Mouse (Mus musculus) forebrain, postnatal 0 days (tissue): ENCODE data around the gene Flnb. TPM values are rescaled to one million over a fixed set of nuclear protein-coding genes. Genes with fewer than 3 reads are reported as not detected.

Source experiments
- ATAC-seq: fragments of 200-750 bp; cut with Nextera tagmentation; 2 replicates; pipeline ENCODE4 v1.8.0; 2017; ENCODE audit warnings: mild to moderate bottlenecking, moderate library complexity
- DNase-seq: peaks from one replicate; pipeline ENCODE4 v3.0.0-alpha.2; 2015
- H3K27ac ChIP-seq: fragments of 300-500 bp; sonication (generic); 2 replicates; pipeline ENCODE4 v1.5.1; 2014; ENCODE audit warnings: low read depth, mild to moderate bottlenecking, antibody characterized with exemption, low read length, moderate library complexity, mixed read lengths
- H3K27me3 ChIP-seq: fragments of 300-500 bp; sonication (generic); 2 replicates; pipeline ENCODE4 v1.6.1; 2014; ENCODE audit warnings: mild to moderate bottlenecking, low read length, mixed read lengths; ENCODE audit not compliant: insufficient read depth
- H3K36me3 ChIP-seq: fragments of 300-500 bp; sonication (generic); 2 replicates; pipeline ENCODE4 v1.6.1; 2014; ENCODE audit warnings: mild to moderate bottlenecking, moderate library complexity; ENCODE audit not compliant: insufficient read depth
- H3K4me1 ChIP-seq: fragments of 300-500 bp; sonication (generic); 2 replicates; pipeline ENCODE4 v1.6.1; 2014; ENCODE audit warnings: antibody characterized with exemption; ENCODE audit not compliant: insufficient read depth
- H3K4me2 ChIP-seq: fragments of 300-500 bp; sonication (generic); 2 replicates; pipeline ENCODE4 v1.6.1; 2014; ENCODE audit warnings: low read depth, mild to moderate bottlenecking, moderate library complexity
- H3K4me3 ChIP-seq: fragments of 300-500 bp; sonication (generic); 2 replicates; pipeline ENCODE4 v1.5.1; 2014; ENCODE audit warnings: low read depth, low read length, mixed read lengths
- H3K9ac ChIP-seq: fragments of 300-500 bp; sonication (generic); 2 replicates; pipeline ENCODE4 v1.6.1; 2014; ENCODE audit warnings: mild to moderate bottlenecking
- H3K9me3 ChIP-seq: fragments of 300-500 bp; sonication (generic); 2 replicates; pipeline ENCODE4 v1.6.1; 2016; ENCODE audit warnings: low read length
- CTCF ChIP-seq: sonication (generic); IDR thresholded peaks from 2 replicates; pipeline ENCODE4 v1.5.1; 2016; ENCODE audit warnings: antibody characterized with exemption, control low read depth, low read depth
- WGBS: fragments of 180-500 bp; shearing (Covaris S2); extraction: QIAGEN DNeasy Blood & Tissue Kit; methylation state at CpG from one replicate; pipeline ENCODE4 v1.1.7; 2014; 5-methylcytosine and 5-hydroxymethylcytosine counted together
- polyA plus RNA-seq: library from polyadenylated mRNA; unstranded; fragments of >200 nt; fragmentation: Nextera tagmentation; extraction: Ambion mirVana; gene quantifications from 2 replicates; pipeline ENCODE4 v1.2.1, GENCODE M21; 2015
- total RNA-seq: library from RNA; depleted of rRNA; stranded (reverse); fragments of >200 nt; gene quantifications from 2 replicates; pipeline ENCODE4 v1.2.3, GENCODE M21; 2014

The Flnb gene
- total and polyA plus RNA-seq, 2 experiments from 2014 or later: 2.3 to 22.5 TPM

- H3K9me3 ChIP-seq: no peaks in the 10 kb centered on the region
- no peak overlapping the region for H3K9ac ChIP-seq
- H3K36me3 ChIP-seq: no peaks in the 10 kb centered on the region
- peaks cover 7% of the 10 kb centered on the region; the same call in 1 of the 2 replicates for H3K4me1 ChIP-seq
- DNase-seq (no peak), ATAC-seq (no peak)
- H3K4me3 ChIP-seq: no peak overlapping the region
- H3K4me2 ChIP-seq: no peak overlapping the region
- 60% methylated on average over 15 of the region's 15 CpGs for WGBS
- no peak for TF ChIP-seq CTCF
- H3K27me3 ChIP-seq: no peaks in the 10 kb centered on the region
- no peak overlapping the region for H3K27ac ChIP-seq
Observed at GRCm38 (mm10) chr14:7842631-7843332, 25.0 kb downstream of the Flnb start.

- ATAC-seq: no peak
- no peak overlapping the region for H3K4me2 ChIP-seq
- H3K4me3 ChIP-seq: no peak overlapping the region
- TF ChIP-seq CTCF: no peak
- no peak overlapping the region for H3K9ac ChIP-seq
- H3K9me3 ChIP-seq: no peaks in the 10 kb centered on the region
- H3K27ac ChIP-seq: no peak overlapping the region
- no peak for DNase-seq
- peaks cover 7% of the 10 kb centered on the region; the same call in 1 of the 2 replicates for H3K4me1 ChIP-seq
- no peaks in the 10 kb centered on the region for H3K27me3 ChIP-seq
- WGBS: 62% methylated on average over 4 of the region's 4 CpGs
- H3K36me3 ChIP-seq: no peaks in the 10 kb centered on the region
Observed at GRCm38 (mm10) chr14:7846696-7847095, 28.9 kb downstream of the Flnb start.

- no peak overlapping the region for H3K4me2 ChIP-seq
- H3K4me1 ChIP-seq: peaks cover 7% of the 10 kb centered on the region; the same call in 1 of the 2 replicates
- H3K27ac ChIP-seq: no peak overlapping the region
- no peaks in the 10 kb centered on the region for H3K36me3 ChIP-seq
- H3K27me3 ChIP-seq: no peaks in the 10 kb centered on the region
- no peak for TF ChIP-seq CTCF
- ATAC-seq (peak; percentile 46), DNase-seq (peak; percentile 26)
- no peaks in the 10 kb centered on the region for H3K9me3 ChIP-seq
- WGBS: 14% methylated on average over 5 of the region's 5 CpGs
- no peak overlapping the region for H3K9ac ChIP-seq
- no peak overlapping the region for H3K4me3 ChIP-seq
Observed at GRCm38 (mm10) chr14:7847746-7848232, 30.0 kb downstream of the Flnb start.

GRCm38 (mm10) chr14:7850913-7851312 lies 33.2 kb downstream of the Flnb start:
- DNase-seq: no peak
- Histone ChIP-seq H3K36me3 (no peaks in the 10 kb centered on the region), H3K9me3 (no peaks in the 10 kb centered on the region), H3K4me3 (no peak overlapping the region), H3K4me2 (no peak overlapping the region), H3K27me3 (no peaks in the 10 kb centered on the region), H3K9ac (no peak overlapping the region), H3K27ac (no peak overlapping the region), H3K4me1 (peaks cover 7% of the 10 kb centered on the region; the same call in 1 of the 2 replicates)
- ATAC-seq: no peak
- WGBS: 74% methylated on average over 3 of the region's 3 CpGs
- no peak for TF ChIP-seq CTCF

- Histone ChIP-seq H3K36me3 (no peaks in the 10 kb centered on the region), H3K9ac (no peak overlapping the region), H3K4me3 (no peak overlapping the region), H3K27ac (no peak overlapping the region), H3K27me3 (no peaks in the 10 kb centered on the region), H3K4me1 (peaks cover 7% of the 10 kb centered on the region; the same call in 1 of the 2 replicates), H3K4me2 (no peak overlapping the region), H3K9me3 (no peaks in the 10 kb centered on the region)
- ATAC-seq (no peak), DNase-seq (peak; percentile 27)
- WGBS: 11% methylated on average over 5 of the region's 5 CpGs
- no peak for TF ChIP-seq CTCF
Observed at GRCm38 (mm10) chr14:7851543-7852065, 33.8 kb downstream of the Flnb start.

GRCm38 (mm10) chr14:7853691-7854090 lies 35.9 kb downstream of the Flnb start:
- no peak overlapping the region for H3K27ac ChIP-seq
- TF ChIP-seq CTCF: no peak
- whole genome bisulfite sequencing: 52% methylated on average over 11 of the region's 11 CpGs

GRCm38 (mm10) chr14:7854366-7854765 lies 36.6 kb downstream of the Flnb start:
- H3K27me3 ChIP-seq: no peaks in the 10 kb centered on the region

More at GRCm38 (mm10) chr14:7853691-7854090, 35.9 kb downstream of the Flnb start:
- Histone ChIP-seq H3K4me1 (no peaks in the 10 kb centered on the region), H3K36me3 (no peaks in the 10 kb centered on the region), H3K27me3 (no peaks in the 10 kb centered on the region), H3K4me2 (no peak overlapping the region), H3K9ac (no peak overlapping the region), H3K4me3 (no peak overlapping the region), H3K9me3 (no peaks in the 10 kb centered on the region)
- peak; percentile 35 for DNase-seq
- peak; percentile 61 for ATAC-seq

More at GRCm38 (mm10) chr14:7854366-7854765, 36.6 kb downstream of the Flnb start:
- 81% methylated on average over 6 of the region's 6 CpGs for WGBS
- TF ChIP-seq CTCF: no peak
- Histone ChIP-seq H3K4me2 (no peak overlapping the region), H3K27ac (no peak overlapping the region), H3K4me1 (no peaks in the 10 kb centered on the region), H3K9ac (no peak overlapping the region), H3K9me3 (no peaks in the 10 kb centered on the region), H3K36me3 (no peaks in the 10 kb centered on the region), H3K4me3 (no peak overlapping the region)
- ATAC-seq: no peak
- no peak for DNase-seq
